10 mouse cellular contexts compared by ENCODE assay signal in the genomic region with DNA sequence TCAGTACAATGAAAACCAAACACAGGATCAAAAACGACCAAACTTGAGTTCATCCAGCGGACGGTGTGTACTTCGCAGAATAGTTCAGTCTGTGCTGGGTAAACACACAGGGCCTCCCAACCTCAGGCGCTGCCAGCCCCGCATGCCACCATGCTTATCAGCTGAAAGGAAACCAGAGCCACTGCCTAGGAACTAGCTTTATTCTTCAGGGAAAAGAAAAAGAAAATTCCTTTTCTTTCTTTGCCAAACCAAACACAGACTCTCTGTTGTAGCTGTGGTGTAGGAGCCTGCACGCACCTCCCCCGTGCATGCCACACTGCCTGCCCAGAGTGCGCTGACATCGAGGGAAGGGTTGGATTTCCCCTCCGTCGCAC.
A peak's percentile ranks its signal among the peaks of the same experiment; 100 is the strongest.
DNase-seq lines count a peak whose midpoint lies in the region; ATAC-seq and TF ChIP-seq lines count a peak whose summit lies in the region.
"Had no signal": no experiment of that assay in that cellular context is flagged by ENCODE, and none has a peak within 500 bp of the region (broad histone marks: within the 10 kb centered on the region; RNA-seq: fewer than 3 reads in every experiment).

No protein-coding gene starts in this region.

- DNase-seq in forebrain, embryonic 11.5 days (ENCODE audit: low spot score), result no peak
- peak; percentile 60 for DNase-seq in lung, embryonic 14.5 days
- peak; percentile 80 for DNase-seq in stomach, postnatal 0 days (ENCODE audit: low spot score)
- DNase-seq in cerebellum, postnatal 36 days, result no peak
- DNase-seq: cerebellum, adult 9-10 months had no signal

- no peak overlapping the region for H3K27ac ChIP-seq in forebrain, embryonic 11.5 days (ENCODE audit: low read depth, low read length)
- H3K27ac ChIP-seq in forebrain, embryonic 16.5 days (ENCODE audit: low read length), result no peak overlapping the region
- H3K27ac ChIP-seq in lung, embryonic 14.5 days (ENCODE audit: low read depth), result peak overlapping the region; percentile 82
- H3K27ac ChIP-seq in stomach, postnatal 0 days (replicated peaks), result peak overlapping the region; percentile 88
- H3K27ac ChIP-seq: hindbrain, postnatal 0 days had no signal

- no peak for TF ChIP-seq EP300 in stomach, postnatal 0 days (optimal IDR thresholded peaks at IDR 0.05)

- no peaks in the 10 kb centered on the region for H3K9me3 ChIP-seq in forebrain, embryonic 11.5 days (ENCODE audit: control insufficient read depth, low read length)
- no peaks in the 10 kb centered on the region for H3K9me3 ChIP-seq in forebrain, embryonic 16.5 days (ENCODE audit: control insufficient read depth, low read length)
- peaks cover 9% of the 10 kb centered on the region for H3K9me3 ChIP-seq in megakaryocyte, embryonic 14.5 days
- H3K9me3 ChIP-seq in lung, embryonic 14.5 days (ENCODE audit: low read depth, low read length), result no peaks in the 10 kb centered on the region
- no peaks in the 10 kb centered on the region for H3K9me3 ChIP-seq in stomach, postnatal 0 days (ENCODE audit: control insufficient read depth, low read length)

- no peak for TF ChIP-seq CTCF in lung, embryonic 14.5 days (IDR thresholded peaks at IDR 0.05; ENCODE audit: low read depth)
- TF ChIP-seq CTCF in stomach, postnatal 0 days (IDR thresholded peaks at IDR 0.05; ENCODE audit: low read depth), result no peak

- 83% methylated on average over 12 of the region's 12 CpGs for WGBS in forebrain, embryonic 11.5 days
- 62% methylated on average over 12 of the region's 12 CpGs for WGBS in forebrain, embryonic 16.5 days
- WGBS in lung, embryonic 14.5 days, result 45% methylated on average over 12 of the region's 12 CpGs
- 30% methylated on average over 12 of the region's 12 CpGs for WGBS in stomach, postnatal 0 days

- no peak overlapping the region for H3K4me2 ChIP-seq in forebrain, embryonic 11.5 days (ENCODE audit: low read depth, low read length, severe bottlenecking)
- no peak overlapping the region for H3K4me2 ChIP-seq in forebrain, embryonic 16.5 days (ENCODE audit: low read length)
- no peak overlapping the region; the same call in 1 of the 2 replicates for H3K4me2 ChIP-seq in lung, embryonic 14.5 days
- no peak overlapping the region for H3K4me2 ChIP-seq in stomach, postnatal 0 days (replicated peaks; ENCODE audit: low read depth)

- no peaks in the 10 kb centered on the region for H3K27me3 ChIP-seq in forebrain, embryonic 11.5 days (ENCODE audit: control insufficient read depth, insufficient read depth, low read length)
- H3K27me3 ChIP-seq in forebrain, embryonic 16.5 days (replicated peaks; ENCODE audit: control insufficient read depth, insufficient read depth, low read length), result no peaks in the 10 kb centered on the region
- H3K27me3 ChIP-seq in megakaryocyte, embryonic 14.5 days (replicated peaks), result peaks cover 1% of the 10 kb centered on the region
- no peaks in the 10 kb centered on the region for H3K27me3 ChIP-seq in lung, embryonic 14.5 days (ENCODE audit: insufficient read depth, low read length)
- H3K27me3 ChIP-seq in stomach, postnatal 0 days (ENCODE audit: control insufficient read depth, insufficient read depth, low read length), result no peaks in the 10 kb centered on the region

- H3K36me3 ChIP-seq in forebrain, embryonic 11.5 days (ENCODE audit: control insufficient read depth, insufficient read depth, low read length), result no peaks in the 10 kb centered on the region
- H3K36me3 ChIP-seq in forebrain, embryonic 16.5 days (ENCODE audit: control insufficient read depth, insufficient read depth), result no peaks in the 10 kb centered on the region
- H3K36me3 ChIP-seq in megakaryocyte, embryonic 14.5 days (replicated peaks; ENCODE audit: low read length), result no peaks in the 10 kb centered on the region
- peaks cover 54% of the 10 kb centered on the region for H3K36me3 ChIP-seq in lung, embryonic 14.5 days (ENCODE audit: insufficient read depth)
- peaks cover 17% of the 10 kb centered on the region; the same call in 1 of the 2 replicates for H3K36me3 ChIP-seq in stomach, postnatal 0 days (ENCODE audit: control insufficient read depth, insufficient read depth, low read length)

- 0 out of 2 replicates have a peak overlapping the region, but pooled peaks have one; percentile 12 for H3K9ac ChIP-seq in forebrain, embryonic 11.5 days (ENCODE audit: low read length)
- H3K9ac ChIP-seq in forebrain, embryonic 16.5 days (replicated peaks; ENCODE audit: low read depth, low read length), result no peak overlapping the region
- no peak overlapping the region for H3K9ac ChIP-seq in lung, embryonic 14.5 days
- no peak overlapping the region for H3K9ac ChIP-seq in stomach, postnatal 0 days (ENCODE audit: low read length)

- H3K4me1 ChIP-seq in forebrain, embryonic 11.5 days (replicated peaks; ENCODE audit: control insufficient read depth, insufficient read depth, low read length), result no peaks in the 10 kb centered on the region
- peaks cover 10% of the 10 kb centered on the region; the same call in 1 of the 2 replicates for H3K4me1 ChIP-seq in forebrain, embryonic 16.5 days (replicated peaks; ENCODE audit: control insufficient read depth, insufficient read depth, low read length)
- H3K4me1 ChIP-seq in megakaryocyte, embryonic 14.5 days, result peaks cover 56% of the 10 kb centered on the region
- 0 out of 2 replicates have a peak, but pooled peaks cover 4% of the 10 kb centered on the region for H3K4me1 ChIP-seq in lung, embryonic 14.5 days (ENCODE audit: insufficient read depth)
- no peaks in the 10 kb centered on the region for H3K4me1 ChIP-seq in stomach, postnatal 0 days (replicated peaks; ENCODE audit: control insufficient read depth, insufficient read depth)

- H3K4me3 ChIP-seq in forebrain, embryonic 11.5 days (ENCODE audit: low read depth, low read length), result no peak overlapping the region
- no peak overlapping the region for H3K4me3 ChIP-seq in forebrain, embryonic 16.5 days (replicated peaks; ENCODE audit: low read length)
- peak overlapping the region; percentile 75 for H3K4me3 ChIP-seq in megakaryocyte, embryonic 14.5 days (replicated peaks)
- no peak overlapping the region for H3K4me3 ChIP-seq in lung, embryonic 14.5 days (ENCODE audit: low read depth, low read length)
- H3K4me3 ChIP-seq in stomach, postnatal 0 days (ENCODE audit: low read depth, low read length), result no peak overlapping the region

- no peak for ATAC-seq in forebrain, embryonic 11.5 days (replicated peaks; ENCODE audit: low FRiP score)
- no peak for ATAC-seq in forebrain, embryonic 16.5 days
- ATAC-seq in megakaryocyte, adult 5-6 weeks (ENCODE audit: poor library complexity, severe bottlenecking), result no peak
- ATAC-seq in lung, embryonic 14.5 days (ENCODE audit: insufficient read depth), result peak; percentile 79
- ATAC-seq in stomach, postnatal 0 days (ENCODE audit: low FRiP score, low TSS enrichment), result peak; percentile 91
- no peak for ATAC-seq in activated CD4-positive, CD25-positive, alpha-beta regulatory T cell, adult 4 months
- ATAC-seq: hindbrain, postnatal 0 days had no signal

Comparison
In these comparisons a context has a peak if more than half of its experiments do, and no peak if none do; other contexts are left out.
1. ATAC-seq: peak in lung, embryonic 14.5 days (single experiment) and stomach, postnatal 0 days (single experiment); none in forebrain, embryonic 11.5 days (single experiment), forebrain, embryonic 16.5 days (single experiment), megakaryocyte, adult 5-6 weeks (single experiment) and activated CD4-positive, CD25-positive, alpha-beta regulatory T cell, adult 4 months (single experiment).
2. DNase-seq: peak in lung, embryonic 14.5 days (single experiment) and stomach, postnatal 0 days (single experiment); none in forebrain, embryonic 11.5 days (single experiment) and cerebellum, postnatal 36 days (0 of 2).
3. H3K27ac ChIP-seq: peak in lung, embryonic 14.5 days (single experiment) and stomach, postnatal 0 days (single experiment); none in forebrain, embryonic 11.5 days (single experiment) and forebrain, embryonic 16.5 days (single experiment).